Mouse (Mus musculus) limb, embryonic 12.5 days (tissue): ENCODE results near the gene Foxo4. TPM values are rescaled to one million over a fixed set of nuclear protein-coding genes. Genes with fewer than 3 reads are reported as not detected.
A peak's percentile ranks its signal among the peaks of the same experiment; 100 is the strongest.

Experiments used
- ATAC-seq: fragments of 200-750 bp; cut with Nextera tagmentation; 2 replicates; pipeline ENCODE4 v1.8.0; 2017; ENCODE audit warnings: low read depth, moderate TSS enrichment; ENCODE audit not compliant: insufficient number of reproducible peaks, insufficient read depth, low FRiP score, low TSS enrichment
- H3K27ac ChIP-seq: fragments of 300-500 bp; sonication (generic); 2 replicates; pipeline ENCODE4 v1.5.1; 2016; ENCODE audit warnings: mild to moderate bottlenecking, moderate library complexity
- H3K27me3 ChIP-seq: fragments of 300-500 bp; sonication (generic); 2 replicates; pipeline ENCODE4 v1.6.1; 2016; ENCODE audit warnings: mild to moderate bottlenecking, moderate library complexity
- H3K36me3 ChIP-seq: fragments of 300-500 bp; sonication (generic); 2 replicates; pipeline ENCODE4 v1.6.1; 2016; ENCODE audit warnings: mild to moderate bottlenecking, moderate library complexity
- H3K4me1 ChIP-seq: fragments of 300-500 bp; sonication (generic); replicated peaks from 2 replicates; pipeline ENCODE4 v1.6.1; 2016
- H3K4me2 ChIP-seq: fragments of 300-500 bp; sonication (generic); 2 replicates; pipeline ENCODE4 v1.6.1; 2016; ENCODE audit warnings: mild to moderate bottlenecking, moderate library complexity
- H3K4me3 ChIP-seq: fragments of 300-500 bp; sonication (generic); replicated peaks from 2 replicates; pipeline ENCODE4 v1.5.1; 2016; ENCODE audit warnings: mild to moderate bottlenecking
- H3K9ac ChIP-seq: fragments of 300-500 bp; sonication (generic); replicated peaks from 2 replicates; pipeline ENCODE4 v1.6.1; 2016; ENCODE audit warnings: mild to moderate bottlenecking, moderate library complexity
- H3K9me3 ChIP-seq: fragments of 300-500 bp; sonication (generic); 2 replicates; pipeline ENCODE4 v1.6.1; 2016; ENCODE audit warnings: mild to moderate bottlenecking, moderate library complexity
- WGBS: fragments of 180-500 bp; shearing (Covaris S2); methylation state at CpG from one replicate; pipeline ENCODE4 v1.1.7; 2016; 5-methylcytosine and 5-hydroxymethylcytosine counted together
- polyA plus RNA-seq: library from polyadenylated mRNA; unstranded; fragments of >200 nt; fragmentation: Nextera tagmentation; extraction: Ambion mirVana; gene quantifications from 2 replicates; pipeline ENCODE4 v1.2.1, GENCODE M21; 2016

The Foxo4 gene
- polyA plus RNA-seq, 1 experiment from 2014 or later, result 6.5 TPM

DNA sequence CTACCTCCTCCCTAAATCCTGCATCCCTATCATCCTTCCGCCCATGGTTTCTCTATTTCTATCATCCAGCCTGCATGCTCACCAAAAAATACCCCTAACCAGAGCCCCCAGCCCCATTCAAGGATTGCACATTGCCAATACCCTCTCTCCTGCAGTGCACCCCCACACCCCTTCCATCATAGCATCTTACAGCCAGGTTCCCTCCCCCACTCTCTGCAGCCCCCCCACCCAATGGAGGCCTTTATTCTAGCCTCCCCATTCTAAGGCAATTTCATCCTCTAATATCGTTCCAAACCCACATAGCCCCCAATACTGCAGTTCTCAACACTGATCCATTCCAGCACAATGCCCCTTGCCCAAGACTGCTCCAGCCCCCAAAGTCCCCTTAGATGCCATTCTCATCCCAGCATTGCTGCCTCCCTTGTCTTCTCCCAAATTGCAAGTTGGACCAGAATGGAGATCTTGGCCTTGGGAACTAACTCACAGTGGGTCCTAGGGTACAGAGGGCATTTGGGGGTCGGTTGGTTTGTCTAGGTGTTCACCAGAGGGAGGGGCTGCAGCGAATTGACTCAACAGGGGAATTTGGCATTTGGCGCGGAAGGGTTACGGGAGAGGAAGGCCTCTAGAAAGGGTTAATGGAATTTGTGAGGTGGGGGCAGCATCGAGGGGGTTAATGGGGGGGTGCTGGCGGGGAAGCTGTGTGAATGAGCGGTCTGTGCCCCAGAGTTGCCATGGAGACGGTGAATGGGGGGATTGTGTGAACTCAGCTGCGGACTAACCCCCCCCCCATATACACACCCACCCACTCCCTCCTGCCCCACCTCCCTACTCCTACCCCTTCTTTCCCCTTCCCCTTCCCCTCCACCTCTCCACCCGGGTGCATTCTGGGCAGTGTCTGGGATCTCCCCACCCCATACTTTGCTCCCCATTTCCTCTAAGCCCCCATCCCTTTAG, 45.4 kb downstream of the Foxo4 start:
- Histone ChIP-seq H3K27me3 (peaks cover 44% of the 10 kb centered on the region), H3K4me2 (peak overlapping the region; percentile 56), H3K9me3 (no peaks in the 10 kb centered on the region), H3K27ac (peak overlapping the region; percentile 77), H3K36me3 (peaks cover 28% of the 10 kb centered on the region), H3K4me1 (peaks cover 24% of the 10 kb centered on the region), H3K4me3 (peak overlapping the region; percentile 47), H3K9ac (peak overlapping the region; percentile 50)
- WGBS, result 22% methylated on average over 12 of the region's 13 CpGs
- peak; percentile 71 for ATAC-seq

DNA sequence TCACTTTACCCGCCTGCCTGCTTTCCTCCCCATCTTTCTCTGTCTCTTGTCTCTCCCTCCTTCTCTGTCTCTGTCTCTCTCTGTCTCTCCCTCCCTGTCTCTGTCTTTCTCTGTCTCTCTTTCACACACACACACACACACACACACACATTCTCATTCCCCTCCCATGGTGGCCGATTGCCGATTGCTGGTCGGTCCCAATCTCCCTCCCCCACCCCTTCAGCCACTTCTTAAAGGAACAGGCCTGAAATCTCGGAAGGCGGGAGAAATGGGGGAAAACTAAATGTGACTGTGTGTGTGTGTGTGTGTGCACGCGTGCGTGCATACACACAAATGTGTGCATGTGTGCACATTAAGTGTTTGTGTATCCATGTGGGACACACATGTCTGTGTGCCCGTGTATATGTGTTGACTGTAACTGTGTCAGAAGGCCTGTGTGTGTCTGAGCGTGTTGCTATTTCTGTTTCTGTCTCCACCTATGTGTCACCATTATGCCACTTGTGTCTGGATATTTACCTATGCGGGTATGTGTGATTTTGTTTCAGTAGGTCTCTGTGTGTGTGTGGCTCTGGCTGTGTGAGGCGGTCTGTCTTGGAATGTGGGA, 46.2 kb downstream of the Foxo4 start:
- no peaks in the 10 kb centered on the region for H3K9me3 ChIP-seq

DNA sequence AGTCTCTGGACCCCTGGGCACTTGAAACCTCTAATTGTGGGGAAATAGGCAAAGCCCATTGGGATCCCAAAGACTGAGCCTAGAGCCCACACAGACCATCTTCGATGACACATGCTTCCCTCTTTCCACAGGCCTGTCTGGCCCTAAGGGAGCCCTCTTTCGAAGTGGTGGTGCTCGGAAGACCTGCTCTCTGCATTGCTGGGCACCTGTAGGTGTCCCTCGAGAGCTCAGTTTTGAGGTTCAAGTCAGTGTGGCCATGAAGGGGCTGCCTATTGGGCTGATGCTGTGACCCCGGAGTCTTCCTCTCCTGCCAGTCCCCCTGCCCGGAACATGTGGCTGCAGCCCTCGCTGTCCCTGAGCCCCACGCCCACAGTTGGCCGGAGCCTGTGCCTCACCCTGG, 47.3 kb downstream of the Foxo4 start:
- Histone ChIP-seq H3K9ac (no peak overlapping the region), H3K9me3 (no peaks in the 10 kb centered on the region), H3K27me3 (peaks cover 42% of the 10 kb centered on the region), H3K4me3 (no peak overlapping the region), H3K4me2 (peak overlapping the region; percentile 56), H3K36me3 (peaks cover 10% of the 10 kb centered on the region), H3K27ac (no peak overlapping the region), H3K4me1 (peaks cover 24% of the 10 kb centered on the region)
- no peak for ATAC-seq
- WGBS, result 76% methylated on average over 9 of the region's 9 CpGs

More for the DNA sequence above, 46.2 kb downstream of the Foxo4 start:
- H3K9ac ChIP-seq, result peak overlapping the region; percentile 28; the same call in 1 of the 2 replicates
- peak overlapping the region; percentile 47 for H3K4me3 ChIP-seq
- peak overlapping the region; percentile 56 for H3K4me2 ChIP-seq
- 32% methylated on average over 13 of the region's 13 CpGs for WGBS
- H3K36me3 ChIP-seq, result peaks cover 21% of the 10 kb centered on the region
- peak; percentile 35 for ATAC-seq
- H3K27ac ChIP-seq, result peak overlapping the region; percentile 77
- peaks cover 24% of the 10 kb centered on the region for H3K4me1 ChIP-seq
- peaks cover 44% of the 10 kb centered on the region for H3K27me3 ChIP-seq

DNA sequence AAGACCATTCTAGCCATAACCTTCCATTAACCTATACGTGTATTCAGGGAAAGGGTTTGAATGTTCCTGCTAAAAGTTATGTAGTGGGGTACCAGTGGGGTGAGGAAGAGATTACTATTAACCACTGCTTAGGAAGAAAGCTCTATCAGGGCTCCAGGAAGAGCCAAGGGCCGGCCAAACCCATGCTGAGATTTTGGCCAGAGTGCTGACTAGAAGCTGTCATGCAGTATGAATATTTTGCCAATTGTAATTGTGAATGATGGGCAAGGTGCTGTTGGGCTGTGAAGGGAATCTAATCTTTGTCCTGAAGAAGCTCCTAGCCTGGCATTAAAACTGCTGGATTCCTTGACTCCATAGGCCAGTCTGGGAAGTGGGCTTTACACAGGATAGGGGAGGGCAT, 50.3 kb downstream of the Foxo4 start:
- no peak overlapping the region for H3K9ac ChIP-seq
- H3K4me3 ChIP-seq, result no peak overlapping the region
- no peak for ATAC-seq
- H3K27me3 ChIP-seq, result peaks cover 44% of the 10 kb centered on the region
- no peaks in the 10 kb centered on the region for H3K9me3 ChIP-seq
- H3K4me1 ChIP-seq, result peaks cover 24% of the 10 kb centered on the region
- no peak overlapping the region for H3K4me2 ChIP-seq
- no peaks in the 10 kb centered on the region for H3K36me3 ChIP-seq
- 57% methylated on average over 2 of the region's 2 CpGs for WGBS
- no peak overlapping the region for H3K27ac ChIP-seq

DNA sequence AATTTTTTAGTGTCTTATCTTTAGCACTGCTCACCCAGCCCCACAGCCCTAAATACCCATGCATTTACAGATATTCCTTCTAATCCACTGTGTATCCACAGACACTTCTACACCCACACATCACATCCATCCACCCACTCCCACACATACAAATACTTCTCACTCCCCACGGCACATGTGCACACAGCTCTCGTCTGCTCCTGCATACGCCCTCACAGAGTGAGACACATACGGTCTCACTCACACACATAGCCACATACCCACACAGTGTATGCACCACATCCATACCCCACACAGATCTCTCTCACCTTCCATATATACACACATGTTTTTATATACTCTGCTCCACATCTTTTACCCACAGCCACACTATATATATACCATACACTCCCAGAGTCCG, 55.0 kb downstream of the Foxo4 start:
- H3K27me3 ChIP-seq, result peaks cover 42% of the 10 kb centered on the region
- 87% methylated on average over 5 of the region's 5 CpGs for WGBS

More for the DNA sequence above, 55.0 kb downstream of the Foxo4 start:
- H3K4me3 ChIP-seq, result no peak overlapping the region
- H3K4me2 ChIP-seq, result no peak overlapping the region
- peaks cover 10% of the 10 kb centered on the region; the same call in 1 of the 2 replicates for H3K36me3 ChIP-seq
- ATAC-seq, result no peak
- no peak overlapping the region for H3K9ac ChIP-seq
- no peaks in the 10 kb centered on the region for H3K9me3 ChIP-seq
- H3K4me1 ChIP-seq, result no peaks in the 10 kb centered on the region
- no peak overlapping the region for H3K27ac ChIP-seq

Other genes with a start within 250 kb of the Foxo4 start
- not detected in 2 replicates for gene Tex11, start 194.9 kb upstream of the Foxo4 start, polyA plus RNA-seq
- gene Slc7a3, start 168.5 kb upstream of the Foxo4 start, polyA plus RNA-seq, result 0.76 and 1.2 TPM in 2 replicates
- gene Snx12, start 32.0 kb upstream of the Foxo4 start, polyA plus RNA-seq, result 46.8 and 51.7 TPM in 2 replicates
- gene Gm614, start 9.5 kb downstream of the Foxo4 start, polyA plus RNA-seq, result not detected in 2 replicates
- gene Il2rg, start 13.7 kb downstream of the Foxo4 start, polyA plus RNA-seq, result 3.9 and 4.2 TPM in 2 replicates
- not detected in 2 replicates for gene Gm20489, start 14.5 kb downstream of the Foxo4 start, polyA plus RNA-seq
- 46.0 and 51.7 TPM in 2 replicates for gene Med12, start 19.5 kb downstream of the Foxo4 start, polyA plus RNA-seq
- gene Nlgn3, start 44.6 kb downstream of the Foxo4 start, polyA plus RNA-seq, result 11.1 and 14.5 TPM in 2 replicates
- 0.14 TPM in 1 of 2 replicates, not detected in the other for gene Gjb1, start 121.8 kb downstream of the Foxo4 start, polyA plus RNA-seq
- gene Zmym3, start 166.3 kb downstream of the Foxo4 start, polyA plus RNA-seq, result 43.6 and 44.8 TPM in 2 replicates
- gene Nono, start 174.8 kb downstream of the Foxo4 start, polyA plus RNA-seq, result 567 and 579 TPM in 2 replicates
- gene Itgb1bp2, start 194.6 kb downstream of the Foxo4 start, polyA plus RNA-seq, result 12.8 and 14.2 TPM in 2 replicates